Mouse (Mus musculus) CH12.LX (cell line): ENCODE measurements around the gene Dnajb1. TPM values are rescaled to one million over a fixed set of nuclear protein-coding genes. Genes with fewer than 3 reads are reported as not detected.

Source experiments
- DNase-seq: peaks from one replicate; pipeline ENCODE4 v3.0.0-alpha.2; 2013; ENCODE audit errors: extremely low read depth
- H3K27ac ChIP-seq: 2 replicates; pipeline ENCODE4 v1.5.1; 2012; ENCODE audit warnings: low read depth, mild to moderate bottlenecking, control low read depth, moderate library complexity; ENCODE audit not compliant: insufficient read depth
- H3K27me3 ChIP-seq: replicated peaks from 2 replicates; pipeline ENCODE3; 2012; ENCODE audit warnings: inconsistent platforms
- H3K36me3 ChIP-seq, 2 experiments: replicated peaks in 1 of 2; 2 replicates each; pipeline versions ENCODE3 to v1.6.1; 2012; ENCODE audit warnings: inconsistent platforms in 1 of 2, low read length in 1 of 2, mild to moderate bottlenecking in 1 of 2, mixed read lengths in 1 of 2, moderate library complexity in 1 of 2; ENCODE audit not compliant: control insufficient read depth in 1 of 2, insufficient read depth in 1 of 2
- H3K4me1 ChIP-seq, 2 experiments: 2 replicates each; pipeline ENCODE4 v1.6.1; 2012; ENCODE audit warnings: inconsistent platforms in 1 of 2, moderate library complexity in 1 of 2; ENCODE audit not compliant: insufficient read depth in 2 of 2, control insufficient read depth in 1 of 2
- H3K4me2 ChIP-seq: 2 replicates; pipeline ENCODE4 v1.6.1; 2012; ENCODE audit warnings: low read depth, mild to moderate bottlenecking, control low read depth; ENCODE audit not compliant: poor library complexity, insufficient read depth, severe bottlenecking
- H3K4me3 ChIP-seq, 3 experiments: fragments of 150-350 bp in 1 of 3; sonication (generic) in 1 of 3; replicated peaks in 1 of 3; 2 replicates each; pipeline versions ENCODE3 to v1.5.1; 2011 to 2012; ENCODE audit warnings: low read depth in 2 of 3, low read length in 2 of 3, mild to moderate bottlenecking in 2 of 3, moderate library complexity in 2 of 3, control low read depth in 1 of 3, improper control_type of control experiment in 1 of 3, inconsistent platforms in 1 of 3, mixed read lengths in 1 of 3; ENCODE audit not compliant: poor library complexity in 1 of 3
- H3K79me2 ChIP-seq: replicated peaks from 2 replicates; pipeline ENCODE4 v1.6.1; 2012; ENCODE audit warnings: mild to moderate bottlenecking, moderate library complexity; ENCODE audit not compliant: control insufficient read depth, poor library complexity, insufficient read depth, severe bottlenecking; ENCODE audit errors: extremely low read depth
- H3K9ac ChIP-seq: 2 replicates; pipeline ENCODE4 v1.6.1; 2012; ENCODE audit warnings: low read depth, mild to moderate bottlenecking, control low read depth, moderate library complexity; ENCODE audit not compliant: insufficient read depth
- H3K9me3 ChIP-seq: replicated peaks from 2 replicates; pipeline ENCODE3; 2012; ENCODE audit warnings: low read length, inconsistent platforms, mixed read lengths
- BHLHE40 ChIP-seq: IDR thresholded peaks from 2 replicates; pipeline ENCODE4 v1.6.1; 2011; ENCODE audit warnings: mild to moderate bottlenecking, low read depth, low read length, improper control_type of control experiment
- CHD1 ChIP-seq: IDR thresholded peaks from 2 replicates; pipeline ENCODE4 v1.6.1; 2012; ENCODE audit warnings: low read depth, low read length, improper control_type of control experiment, inconsistent platforms
- CTCF ChIP-seq, 2 experiments: IDR thresholded peaks in 1 of 2; conservative IDR thresholded peaks in 1 of 2; 2 replicates each; pipeline ENCODE4 v1.5.1; 2011 to 2012; ENCODE audit warnings: low read depth in 2 of 2, low read length in 2 of 2, improper control_type of control experiment in 1 of 2, inconsistent platforms in 1 of 2, mild to moderate bottlenecking in 1 of 2, moderate library complexity in 1 of 2
- ELF1 ChIP-seq: IDR thresholded peaks from 2 replicates; pipeline ENCODE4 v1.6.1; 2014; ENCODE audit warnings: low read depth, mild to moderate bottlenecking, inconsistent platforms, low read length, improper control_type of control experiment
- EP300 ChIP-seq: IDR thresholded peaks from 2 replicates; pipeline ENCODE4 v1.6.1; 2011; ENCODE audit warnings: low read length, improper control_type of control experiment
- ETS1 ChIP-seq: conservative IDR thresholded peaks from 2 replicates; pipeline ENCODE4 v1.6.1; 2012; ENCODE audit warnings: low read depth, mild to moderate bottlenecking, inconsistent platforms, low read length, improper control_type of control experiment, moderate library complexity
- GABPA ChIP-seq: IDR thresholded peaks from 2 replicates; pipeline ENCODE4 v1.6.1; 2012; ENCODE audit warnings: low read depth, low read length, improper control_type of control experiment, inconsistent platforms; ENCODE audit not compliant: insufficient replicate concordance
- KAT2A ChIP-seq: IDR thresholded peaks from 2 replicates; pipeline ENCODE4 v1.6.1; 2012; ENCODE audit warnings: low read length, improper control_type of control experiment, inconsistent platforms; ENCODE audit not compliant: insufficient replicate concordance
- MAFK ChIP-seq: IDR thresholded peaks from 2 replicates; pipeline ENCODE4 v1.6.1; 2011; ENCODE audit warnings: low read length, improper control_type of control experiment; ENCODE audit not compliant: insufficient replicate concordance
- MEF2A ChIP-seq: IDR thresholded peaks from 2 replicates; pipeline ENCODE4 v1.6.1; 2014; ENCODE audit warnings: low read depth, mild to moderate bottlenecking, inconsistent platforms, low read length, improper control_type of control experiment, borderline replicate concordance
- MXI1 ChIP-seq: IDR thresholded peaks from 2 replicates; pipeline ENCODE4 v1.6.1; 2011; ENCODE audit warnings: mild to moderate bottlenecking, low read depth, low read length, improper control_type of control experiment
- POLR2A ChIP-seq: IDR thresholded peaks from 2 replicates; pipeline ENCODE4 v1.6.1; 2011; ENCODE audit warnings: low read depth, mild to moderate bottlenecking, improper control_type of control experiment, low read length
- RCOR1 ChIP-seq: conservative IDR thresholded peaks from 2 replicates; pipeline ENCODE4 v1.6.1; 2012; ENCODE audit warnings: low read depth, mild to moderate bottlenecking, inconsistent platforms, low read length, improper control_type of control experiment
- SIN3A ChIP-seq: IDR thresholded peaks from 2 replicates; pipeline ENCODE4 v1.6.1; 2012; ENCODE audit warnings: low read length, improper control_type of control experiment, inconsistent platforms
- SMC3 ChIP-seq: IDR thresholded peaks from 2 replicates; pipeline ENCODE4 v1.6.1; 2011; ENCODE audit warnings: low read depth, low read length, improper control_type of control experiment
- TBP ChIP-seq: conservative IDR thresholded peaks from 2 replicates; pipeline ENCODE4 v1.6.1; 2011; ENCODE audit warnings: low read depth, low read length, improper control_type of control experiment
- TCF12 ChIP-seq: IDR thresholded peaks from 2 replicates; pipeline ENCODE4 v1.6.1; 2014; ENCODE audit warnings: low read depth, mild to moderate bottlenecking, inconsistent platforms, low read length, improper control_type of control experiment
- UBTF ChIP-seq: IDR thresholded peaks from 2 replicates; pipeline ENCODE4 v1.6.1; 2012; ENCODE audit warnings: low read depth, mild to moderate bottlenecking, inconsistent platforms, low read length, improper control_type of control experiment, moderate library complexity
- ZNF384 ChIP-seq: IDR thresholded peaks from 2 replicates; pipeline ENCODE4 v1.6.1; 2012; ENCODE audit warnings: low read depth, low read length, improper control_type of control experiment, inconsistent platforms
- dilution Hi-C: fragments of 300-500 bp; cut with MboI; formaldehyde crosslinking; loops from 2 replicates; pipeline ENCODE4 v1.14.3; 2020; ENCODE audit warnings: low sequenced_read_pairs; ENCODE audit not compliant: extremely low pct_unique_long_range_greater_than_20kb, extremely low pct_ligation_motif_present
- in situ Hi-C: fragments of 300-500 bp; cut with MboI; formaldehyde crosslinking; loops from 3 replicates; pipeline ENCODE4 v1.14.3; 2019; ENCODE audit warnings: low sequenced_read_pairs, low pct_ligation_motif_present, low pct_unique_long_range_greater_than_20kb, mixed read lengths
- polyA plus RNA-seq: library from polyadenylated mRNA; unstranded; fragments of >175 nt; gene quantifications from 2 replicates; pipeline ENCODE4 v1.2.1, GENCODE M21; 2012; ENCODE audit warnings: low read depth; ENCODE audit not compliant: insufficient read length
- total RNA-seq, 2 experiments: library from RNA; depleted of rRNA; stranded (reverse); fragments of 300-350 nt in 1 of 2; fragments of >200 nt in 1 of 2; gene quantifications; 2 replicates each; pipeline ENCODE4 v1.2.3; 2012 to 2014

The Dnajb1 gene
- total and polyA plus RNA-seq, 3 experiments = 24.9 to 30.9 (median 30.7) TPM

DNA sequence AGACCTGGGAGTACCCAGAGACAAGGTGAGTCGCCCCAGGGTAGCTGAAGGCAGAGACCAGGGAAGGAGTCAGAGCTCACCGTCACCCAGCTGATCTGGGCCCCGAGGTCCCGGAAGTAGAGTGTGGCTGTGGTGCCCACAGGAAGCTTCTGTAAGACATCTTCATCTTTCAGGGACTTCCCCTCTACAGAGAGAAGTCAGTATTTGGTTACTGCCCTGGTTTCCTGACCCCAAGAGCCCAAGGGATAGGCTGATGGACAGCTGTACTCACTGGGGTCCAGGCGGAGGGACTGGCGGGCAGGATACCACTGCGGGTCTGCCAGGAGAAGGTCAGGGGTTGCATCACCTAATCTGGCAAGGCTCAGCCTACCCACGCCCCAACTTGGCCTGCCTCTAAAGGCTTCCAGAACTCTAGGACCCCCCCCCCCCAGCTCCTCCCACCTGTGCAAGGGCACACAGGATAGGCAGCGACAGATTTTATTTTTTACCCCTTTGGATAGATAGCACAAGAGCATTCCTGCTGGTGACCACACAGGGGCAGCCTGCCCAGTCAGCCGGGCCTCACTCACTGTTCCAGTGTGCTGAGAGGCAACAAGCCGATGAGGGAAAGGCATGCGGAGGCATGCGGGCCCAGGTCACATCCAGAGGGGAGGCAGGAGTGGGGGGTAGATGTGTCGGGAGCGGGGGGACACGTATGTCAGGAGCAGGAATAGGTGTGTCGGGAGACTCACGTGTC is 34.7 kb upstream of the Dnajb1 start:
- peak overlapping the region; percentile 93 for H3K4me2 ChIP-seq
- H3K27me3 ChIP-seq = no peaks in the 10 kb centered on the region
- peak in 1 of 2 experiments; percentile 45; a peak in 2 of 4 replicates for TF ChIP-seq CTCF (conservative IDR thresholded peaks at IDR 0.05 in 1 of 2, IDR thresholded peaks at IDR 0.05 in 1 of 2; ENCODE audit: low read depth in 2 of 2, low read length in 2 of 2)
- TF ChIP-seq SMC3 = peak; percentile 16
- TF ChIP-seq EP300 = 0 out of 2 replicates have a peak, but pooled peaks have one; percentile 38
- peak; percentile 50; the same call in 1 of the 2 replicates for TF ChIP-seq MEF2A
- no peak for TF ChIP-seq RCOR1
- TF ChIP-seq TBP = peak; percentile 59; the same call in 1 of the 2 replicates
- no peak for TF ChIP-seq CHD1
- peak; percentile 93 for TF ChIP-seq ELF1
- TF ChIP-seq MAFK = no peak
- TF ChIP-seq TCF12 = peak; percentile 71; the same call in 1 of the 2 replicates
- TF ChIP-seq ETS1 = peak; percentile 84
- peak; percentile 55; the same call in 1 of the 2 replicates for TF ChIP-seq POLR2A
- peak; percentile 24; the same call in 1 of the 2 replicates for TF ChIP-seq MXI1
- peak; percentile 92 for TF ChIP-seq SIN3A
- TF ChIP-seq, all 38 proteins: peak for 11
- Histone ChIP-seq H3K36me3 (peaks cover 27 to 76% of the 10 kb centered on the region in 2 experiments), H3K9me3 (no peaks in the 10 kb centered on the region), H3K4me3 (peak overlapping the region; percentile 28 to 51 (median 49)), H3K27ac (peak overlapping the region; percentile 90), H3K79me2 (peaks cover 18% of the 10 kb centered on the region), H3K4me1 (peaks cover 31 to 63% of the 10 kb centered on the region in 2 experiments), H3K9ac (peak overlapping the region; percentile 55)
- in situ Hi-C loops = no loop called here
- dilution Hi-C loops = no loop called here
- DNase-seq = peak; percentile 88

DNA sequence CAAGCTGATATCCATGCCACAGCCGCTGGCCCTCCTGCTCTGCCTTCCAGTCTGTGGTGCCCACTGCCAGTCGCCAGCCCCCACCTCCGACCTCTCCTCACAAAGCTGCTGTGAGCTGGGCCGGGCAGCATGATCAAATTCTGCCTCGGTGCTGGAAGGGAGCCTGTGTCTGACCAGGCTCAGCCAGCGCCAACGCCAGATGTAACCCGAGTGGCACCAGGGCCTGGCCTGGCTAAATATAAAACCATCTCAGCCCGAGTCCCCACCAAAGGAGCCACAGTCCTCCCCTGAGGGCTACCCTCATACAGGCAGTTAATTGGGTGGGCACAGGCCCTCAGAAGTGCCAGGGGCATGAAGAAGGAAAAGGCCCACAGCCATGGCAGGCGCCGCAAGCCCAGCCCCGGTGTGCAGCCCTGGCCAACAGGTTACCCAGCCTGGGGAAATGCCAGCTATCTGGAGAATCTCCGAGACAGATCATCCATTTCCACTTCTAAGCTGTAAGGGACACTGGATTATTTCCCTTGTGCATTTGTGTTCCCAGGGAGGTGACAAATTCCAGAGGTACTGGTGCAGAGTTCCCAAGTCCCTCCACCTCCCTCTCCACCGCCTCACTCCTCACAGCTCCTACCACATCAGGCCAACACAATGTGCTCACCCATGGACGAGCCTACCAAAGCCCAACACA is 33.2 kb upstream of the Dnajb1 start:
- no peak for DNase-seq
- peaks cover 27 to 77% of the 10 kb centered on the region in 2 experiments for H3K36me3 ChIP-seq
- H3K79me2 ChIP-seq = peaks cover 16% of the 10 kb centered on the region
- TF ChIP-seq ELF1 (no peak), BHLHE40 (no peak), UBTF (no peak), GABPA (no peak), MEF2A (no peak), KAT2A (no peak), MAFK (no peak), ZNF384 (no peak)
- H3K9me3 ChIP-seq = no peaks in the 10 kb centered on the region
- in situ Hi-C loops = no loop called here
- H3K4me1 ChIP-seq = peaks cover 31 to 53% of the 10 kb centered on the region in 2 experiments
- H3K4me3 ChIP-seq = no peak overlapping the region
- dilution Hi-C loops = no loop called here
- H3K9ac ChIP-seq = no peak overlapping the region
- no peak overlapping the region for H3K4me2 ChIP-seq
- no peaks in the 10 kb centered on the region for H3K27me3 ChIP-seq
- H3K27ac ChIP-seq = peak overlapping the region; percentile 90; the same call in 1 of the 2 replicates
